Mouse (Mus musculus) liver, embryonic 13.5 days (tissue): Measurements from ENCODE around the gene Cp. TPM values are rescaled to one million over a fixed set of nuclear protein-coding genes. Genes with fewer than 3 reads are reported as not detected.
"Not testable (repeated sequence)": the region's sequence is repeated elsewhere in the genome, so short reads cannot be mapped to it uniquely, and the experiment has no call there.

Experiments used
- ATAC-seq: fragments of 200-750 bp; cut with Nextera tagmentation; 2 replicates; pipeline ENCODE4 v1.8.0; 2017; ENCODE audit warnings: low read depth, mild to moderate bottlenecking, moderate number of reproducible peaks, moderate library complexity
- DNase-seq: peaks from one replicate; pipeline ENCODE4 v3.0.0; 2022
- H3K27ac ChIP-seq: fragments of 300-500 bp; sonication (generic); 2 replicates; pipeline ENCODE4 v1.5.1; 2015; ENCODE audit warnings: moderate library complexity, mild to moderate bottlenecking, inconsistent platforms
- H3K27me3 ChIP-seq: fragments of 300-500 bp; sonication (generic); 2 replicates; pipeline ENCODE4 v1.6.1; 2015; ENCODE audit warnings: mild to moderate bottlenecking, inconsistent platforms
- H3K36me3 ChIP-seq: fragments of 300-500 bp; sonication (generic); 2 replicates; pipeline ENCODE4 v1.6.1; 2015; ENCODE audit warnings: mild to moderate bottlenecking, inconsistent platforms
- H3K4me1 ChIP-seq: fragments of 300-500 bp; sonication (generic); replicated peaks from 2 replicates; pipeline ENCODE4 v1.6.1; 2015; ENCODE audit warnings: inconsistent platforms
- H3K4me2 ChIP-seq: fragments of 300-500 bp; sonication (generic); 2 replicates; pipeline ENCODE4 v1.6.1; 2015; ENCODE audit warnings: inconsistent platforms, mild to moderate bottlenecking, moderate library complexity
- H3K4me3 ChIP-seq: fragments of 300-500 bp; sonication (generic); replicated peaks from 2 replicates; pipeline ENCODE4 v1.5.1; 2015; ENCODE audit warnings: mild to moderate bottlenecking, inconsistent platforms
- H3K9ac ChIP-seq: fragments of 300-500 bp; sonication (generic); 2 replicates; pipeline ENCODE4 v1.6.1; 2015; ENCODE audit warnings: mild to moderate bottlenecking, inconsistent platforms
- H3K9me3 ChIP-seq: fragments of 300-500 bp; sonication (generic); replicated peaks from 2 replicates; pipeline ENCODE4 v1.6.1; 2016; ENCODE audit warnings: inconsistent platforms
- WGBS: fragments of 180-500 bp; shearing (Covaris S2); methylation state at CpG from one replicate; pipeline ENCODE4 v1.1.7; 2015; ENCODE audit not compliant: insufficient replicate concordance; 5-methylcytosine and 5-hydroxymethylcytosine counted together
- polyA plus RNA-seq: library from polyadenylated mRNA; unstranded; fragments of >200 nt; fragmentation: Nextera tagmentation; extraction: Ambion mirVana; gene quantifications from 2 replicates; pipeline ENCODE4 v1.2.1, GENCODE M21; 2015

Cp gene
- polyA plus RNA-seq, 1 experiment from 2014 or later: 2.7 TPM

- peaks cover 4% of the 10 kb centered on the region; the same call in 1 of the 2 replicates for H3K4me1 ChIP-seq
- no peaks in the 10 kb centered on the region for H3K9me3 ChIP-seq
- WGBS: 71% methylated on average over 4 of the region's 4 CpGs
- H3K4me2 ChIP-seq: no peak overlapping the region
- no peak overlapping the region for H3K4me3 ChIP-seq
- no peaks in the 10 kb centered on the region for H3K27me3 ChIP-seq
- H3K36me3 ChIP-seq: peaks cover 29% of the 10 kb centered on the region
- no peak for ATAC-seq
- no peak for DNase-seq
- H3K27ac ChIP-seq: no peak overlapping the region
- no peak overlapping the region for H3K9ac ChIP-seq
Measured at GRCm38 (mm10) chr3:20007275-20007674, 50.4 kb downstream of the Cp start.

- Histone ChIP-seq H3K27ac (no peak overlapping the region), H3K36me3 (peaks cover 29% of the 10 kb centered on the region), H3K27me3 (no peaks in the 10 kb centered on the region), H3K4me2 (no peak overlapping the region), H3K4me3 (no peak overlapping the region), H3K9me3 (no peaks in the 10 kb centered on the region), H3K4me1 (peaks cover 4% of the 10 kb centered on the region; the same call in 1 of the 2 replicates), H3K9ac (no peak overlapping the region)
- no peak for ATAC-seq
- DNase-seq: no peak
- WGBS: 48% methylated on average over 5 of the region's 5 CpGs
Measured at GRCm38 (mm10) chr3:20007759-20008158, 50.9 kb downstream of the Cp start.

- H3K36me3 ChIP-seq: peaks cover 29% of the 10 kb centered on the region
- peaks cover 4% of the 10 kb centered on the region; the same call in 1 of the 2 replicates for H3K4me1 ChIP-seq
- 89% methylated on average over 9 of the region's 9 CpGs for WGBS
- DNase-seq (no peak), ATAC-seq (no peak)
- no peak overlapping the region for H3K27ac ChIP-seq
- no peak overlapping the region for H3K4me2 ChIP-seq
- H3K27me3 ChIP-seq: no peaks in the 10 kb centered on the region
- no peaks in the 10 kb centered on the region for H3K9me3 ChIP-seq
- no peak overlapping the region for H3K4me3 ChIP-seq
- H3K9ac ChIP-seq: no peak overlapping the region
Measured at GRCm38 (mm10) chr3:20010464-20010863, 53.6 kb downstream of the Cp start.

- H3K4me2 ChIP-seq, H3K9ac ChIP-seq, H3K4me1 ChIP-seq, H3K9me3 ChIP-seq, H3K4me3 ChIP-seq, DNase-seq, ATAC-seq, H3K27ac ChIP-seq, H3K27me3 ChIP-seq: not testable (repeated sequence)
- WGBS: 81% methylated on average over 7 of the region's 7 CpGs
- peaks cover 34% of the 10 kb centered on the region for H3K36me3 ChIP-seq
Measured at GRCm38 (mm10) chr3:20010905-20011304, 54.1 kb downstream of the Cp start.

- Histone ChIP-seq H3K27me3 (no peaks in the 10 kb centered on the region), H3K4me2 (no peak overlapping the region), H3K36me3 (peaks cover 44% of the 10 kb centered on the region), H3K4me1 (no peaks in the 10 kb centered on the region), H3K9ac (no peak overlapping the region), H3K4me3 (no peak overlapping the region), H3K9me3 (no peaks in the 10 kb centered on the region), H3K27ac (no peak overlapping the region)
- DNase-seq (no peak), ATAC-seq (no peak)
- WGBS: 82% methylated on average over 2 of the region's 2 CpGs
Measured at GRCm38 (mm10) chr3:20014454-20014853, 57.6 kb downstream of the Cp start.

- Histone ChIP-seq H3K27me3 (no peaks in the 10 kb centered on the region), H3K4me3 (no peak overlapping the region), H3K36me3 (peaks cover 53% of the 10 kb centered on the region), H3K9ac (no peak overlapping the region), H3K27ac (no peak overlapping the region), H3K9me3 (no peaks in the 10 kb centered on the region), H3K4me2 (no peak overlapping the region), H3K4me1 (no peaks in the 10 kb centered on the region)
- no peak for ATAC-seq
- 65% methylated on average over 8 of the region's 8 CpGs for WGBS
- no peak for DNase-seq
Measured at GRCm38 (mm10) chr3:20018076-20018475, 61.2 kb downstream of the Cp start.

- Histone ChIP-seq H3K9ac (no peak overlapping the region), H3K9me3 (no peaks in the 10 kb centered on the region), H3K27me3 (no peaks in the 10 kb centered on the region), H3K4me2 (no peak overlapping the region), H3K36me3 (peaks cover 73% of the 10 kb centered on the region), H3K4me3 (no peak overlapping the region), H3K27ac (no peak overlapping the region), H3K4me1 (no peaks in the 10 kb centered on the region)
- ATAC-seq (no peak), DNase-seq (no peak)
- WGBS: 71% methylated on average over 1 of the region's 1 CpGs
Measured at GRCm38 (mm10) chr3:20023832-20024231, 67.0 kb downstream of the Cp start.

- ATAC-seq: no peak
- Histone ChIP-seq H3K4me1 (no peaks in the 10 kb centered on the region), H3K36me3 (peaks cover 63% of the 10 kb centered on the region), H3K9me3 (no peaks in the 10 kb centered on the region), H3K4me2 (no peak overlapping the region), H3K27me3 (no peaks in the 10 kb centered on the region), H3K27ac (no peak overlapping the region), H3K4me3 (no peak overlapping the region), H3K9ac (no peak overlapping the region)
- DNase-seq: no peak
Measured at GRCm38 (mm10) chr3:20026481-20026880, 69.6 kb downstream of the Cp start.

GRCm38 (mm10) chr3:20026996-20027689 is 70.3 kb downstream of the Cp start:
- no peak overlapping the region for H3K9ac ChIP-seq
- ATAC-seq (peak; percentile 45), DNase-seq (no peak)
- H3K4me3 ChIP-seq: no peak overlapping the region
- no peaks in the 10 kb centered on the region for H3K4me1 ChIP-seq
- H3K36me3 ChIP-seq: peaks cover 61% of the 10 kb centered on the region
- peak overlapping the region; percentile 47; the same call in 1 of the 2 replicates for H3K27ac ChIP-seq
- 63% methylated on average over 8 of the region's 8 CpGs for WGBS
- H3K27me3 ChIP-seq: no peaks in the 10 kb centered on the region
- H3K4me2 ChIP-seq: no peak overlapping the region
- H3K9me3 ChIP-seq: no peaks in the 10 kb centered on the region

GRCm38 (mm10) chr3:20027788-20028187 is 70.9 kb downstream of the Cp start:
- DNase-seq (no peak), ATAC-seq (no peak)
- no peak overlapping the region for H3K4me3 ChIP-seq
- no peaks in the 10 kb centered on the region for H3K4me1 ChIP-seq
- no peaks in the 10 kb centered on the region for H3K9me3 ChIP-seq
- H3K9ac ChIP-seq: no peak overlapping the region
- no peak overlapping the region for H3K4me2 ChIP-seq
- no peak overlapping the region for H3K27ac ChIP-seq
- no peaks in the 10 kb centered on the region for H3K27me3 ChIP-seq
- 82% methylated on average over 5 of the region's 5 CpGs for WGBS
- peaks cover 55% of the 10 kb centered on the region for H3K36me3 ChIP-seq

- Histone ChIP-seq H3K4me1 (peaks cover 4% of the 10 kb centered on the region), H3K4me3 (no peak overlapping the region), H3K9ac (no peak overlapping the region), H3K27ac (no peak overlapping the region), H3K27me3 (no peaks in the 10 kb centered on the region), H3K36me3 (peaks cover 46% of the 10 kb centered on the region), H3K9me3 (no peaks in the 10 kb centered on the region), H3K4me2 (no peak overlapping the region)
- 74% methylated on average over 3 of the region's 3 CpGs for WGBS
- ATAC-seq (no peak), DNase-seq (no peak)
Measured at GRCm38 (mm10) chr3:20028640-20029039, 71.8 kb downstream of the Cp start.

- H3K27me3 ChIP-seq: no peaks in the 10 kb centered on the region
- DNase-seq (no peak), ATAC-seq (no peak)
- H3K4me2 ChIP-seq: no peak overlapping the region
- no peak overlapping the region for H3K4me3 ChIP-seq
- peaks cover 17% of the 10 kb centered on the region for H3K4me1 ChIP-seq
- WGBS: 72% methylated on average over 6 of the region's 6 CpGs
- no peaks in the 10 kb centered on the region for H3K9me3 ChIP-seq
- H3K9ac ChIP-seq: no peak overlapping the region
- no peak overlapping the region for H3K27ac ChIP-seq
- H3K36me3 ChIP-seq: peaks cover 26% of the 10 kb centered on the region
Measured at GRCm38 (mm10) chr3:20030807-20031206, 74.0 kb downstream of the Cp start.
